Mouse (Mus musculus) left cerebral cortex, adult 9 months (tissue): ENCODE data around the gene Ccdc107.
"Not testable (repeated sequence)": the region's sequence is repeated elsewhere in the genome, so short reads cannot be mapped to it uniquely, and the experiment has no call there.

Source experiments
- DNase-seq, 2 experiments: peaks; one replicate each; pipeline ENCODE4 v3.0.0; 2022; ENCODE audit warnings: low spot score in 2 of 2

Gene Ccdc107

GRCm38 (mm10) chr4:43485666-43486065, 7.0 kb upstream of the Ccdc107 start:
- DNase-seq: not testable (repeated sequence)

GRCm38 (mm10) chr4:43489611-43490010, 3.1 kb upstream of the Ccdc107 start:
- DNase-seq: no peak

- DNase-seq: no peak
Measured at GRCm38 (mm10) chr4:43490801-43491200, 1.9 kb upstream of the Ccdc107 start.

- DNase-seq: no peak
Measured at GRCm38 (mm10) chr4:43492101-43492820, 439 bp upstream of the Ccdc107 start.

GRCm38 (mm10) chr4:43493186-43493845, 616 bp downstream of the Ccdc107 start:
- DNase-seq: peak; percentile 91 to 97

GRCm38 (mm10) chr4:43493846-43494240, 1.1 kb downstream of the Ccdc107 start:
- no peak for DNase-seq

GRCm38 (mm10) chr4:43496587-43496986, 3.9 kb downstream of the Ccdc107 start:
- no peak for DNase-seq

GRCm38 (mm10) chr4:43497405-43497804, 4.7 kb downstream of the Ccdc107 start:
- DNase-seq: no peak

- DNase-seq: no peak
Measured at GRCm38 (mm10) chr4:43497946-43498345, 5.2 kb downstream of the Ccdc107 start.

- no peak for DNase-seq
Measured at GRCm38 (mm10) chr4:43498983-43499382, 6.3 kb downstream of the Ccdc107 start.

- peak in 1 of 2 experiments; percentile 66 for DNase-seq
Measured at GRCm38 (mm10) chr4:43499407-43500333, 7.0 kb downstream of the Ccdc107 start, which contains the start of gene Arhgef39. Arhgef39 (minus strand) TSS chr4:43499695.

- no peak for DNase-seq
Measured at GRCm38 (mm10) chr4:43503041-43503440, 10.3 kb downstream of the Ccdc107 start.

GRCm38 (mm10) chr4:43503506-43503905, 10.8 kb downstream of the Ccdc107 start:
- no peak for DNase-seq

- DNase-seq: no peak
Measured at GRCm38 (mm10) chr4:43504269-43504668, 11.6 kb downstream of the Ccdc107 start.

GRCm38 (mm10) chr4:43506074-43506473, 13.4 kb downstream of the Ccdc107 start:
- DNase-seq: no peak

GRCm38 (mm10) chr4:43506536-43507185, 14.0 kb downstream of the Ccdc107 start, which contains the start of gene Car9:
Car9 (plus strand) TSS chr4:43506966.
- no peak for DNase-seq

GRCm38 (mm10) chr4:43507938-43508665, 15.4 kb downstream of the Ccdc107 start:
- DNase-seq: no peak

- DNase-seq: no peak
Measured at GRCm38 (mm10) chr4:43508666-43508997, 15.9 kb downstream of the Ccdc107 start.

GRCm38 (mm10) chr4:43509109-43509508, 16.4 kb downstream of the Ccdc107 start:
- no peak for DNase-seq

GRCm38 (mm10) chr4:43511675-43512454, 19.2 kb downstream of the Ccdc107 start:
- no peak for DNase-seq
